Mouse (Mus musculus): ENCODE data around the gene Myo6.

- TF ChIP-seq POLR2A (IDR thresholded peaks at IDR 0.05; ENCODE audit: control insufficient read depth, extremely low read depth, insufficient read depth, low read length, poor library complexity) (no peak), CTCF (IDR thresholded peaks at IDR 0.05; ENCODE audit: borderline replicate concordance, control insufficient read depth, extremely low read depth, insufficient read depth, low read length, poor library complexity) (no peak)
Measured at GRCm38 (mm10) chr9:80197233-80197632, 32.4 kb downstream of the Myo6 start.
